Mouse (Mus musculus): ENCODE results near the gene Tubb2b.
"Not testable (repeated sequence)": the region's sequence is repeated elsewhere in the genome, so short reads cannot be mapped to it uniquely, and the experiment has no call there.

Gene Tubb2b

GRCm38 (mm10) chr13:34106256-34106655 lies 24.0 kb downstream of the Tubb2b start:
- no peak for DNase-seq

GRCm38 (mm10) chr13:34105364-34105763 lies 24.9 kb downstream of the Tubb2b start:
- no peak for DNase-seq

- no peak for DNase-seq
Measured at GRCm38 (mm10) chr13:34101908-34102307, 28.4 kb downstream of the Tubb2b start.

GRCm38 (mm10) chr13:34101247-34101646 lies 29.0 kb downstream of the Tubb2b start:
- no peak for DNase-seq

- no peak for DNase-seq
Measured at GRCm38 (mm10) chr13:34100733-34101132, 29.5 kb downstream of the Tubb2b start.

GRCm38 (mm10) chr13:34097086-34097485 lies 33.2 kb downstream of the Tubb2b start:
- DNase-seq: no peak

GRCm38 (mm10) chr13:34096455-34096854 lies 33.8 kb downstream of the Tubb2b start:
- peak in 1 of 2 experiments; percentile 49 for DNase-seq

- no peak for DNase-seq
Measured at GRCm38 (mm10) chr13:34095542-34096435, 34.5 kb downstream of the Tubb2b start.

GRCm38 (mm10) chr13:34089358-34089757 lies 40.9 kb downstream of the Tubb2b start:
- DNase-seq: no peak

- DNase-seq: no peak
Measured at GRCm38 (mm10) chr13:34088871-34089288, 41.4 kb downstream of the Tubb2b start.

- DNase-seq: not testable (repeated sequence)
Measured at GRCm38 (mm10) chr13:34088201-34088649, 42.0 kb downstream of the Tubb2b start.

- no peak for DNase-seq
Measured at GRCm38 (mm10) chr13:34087052-34087812, 43.0 kb downstream of the Tubb2b start.

- peak; percentile 49 to 68 for DNase-seq
Measured at GRCm38 (mm10) chr13:34084026-34084750, 46.1 kb downstream of the Tubb2b start.

GRCm38 (mm10) chr13:34081926-34082325 lies 48.3 kb downstream of the Tubb2b start:
- no peak for DNase-seq

- DNase-seq: no peak
Measured at GRCm38 (mm10) chr13:34079801-34080200, 50.5 kb downstream of the Tubb2b start.

GRCm38 (mm10) chr13:34078500-34079280 lies 51.6 kb downstream of the Tubb2b start:
- no peak for DNase-seq

GRCm38 (mm10) chr13:34077492-34078271 lies 52.6 kb downstream of the Tubb2b start, which contains the start of gene Tubb2a:
TSS of gene Tubb2a (minus strand) at chr13:34078007.
- peak; percentile 92 to 96 for DNase-seq

All from kidney, postnatal 36 days (tissue).